Mouse (Mus musculus): ENCODE measurements around the gene Sorl1.
"Not testable (repeated sequence)": the region's sequence is repeated elsewhere in the genome, so short reads cannot be mapped to it uniquely, and the experiment has no call there.

Gene Sorl1

DNA sequence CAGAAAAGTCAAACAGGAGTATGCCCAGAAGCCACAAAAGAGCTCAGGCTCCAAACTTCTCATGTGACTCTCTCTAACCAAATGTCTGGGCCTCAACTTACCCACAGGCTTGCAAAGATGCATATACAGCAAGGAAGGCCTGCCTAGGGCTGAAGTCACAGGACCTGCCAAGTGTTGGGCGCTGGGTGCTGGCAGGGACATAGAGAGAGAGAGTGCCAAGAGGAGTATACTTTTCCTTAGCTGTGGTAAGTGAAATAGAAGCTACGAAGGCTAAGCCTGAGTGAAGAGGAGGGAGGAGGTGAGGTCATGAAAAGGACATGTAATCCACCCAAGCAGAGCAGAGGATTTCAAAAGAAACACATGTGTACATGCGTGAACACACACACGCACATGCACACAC, 32.5 kb downstream of the Sorl1 start:
- DNase-seq: no peak

DNA sequence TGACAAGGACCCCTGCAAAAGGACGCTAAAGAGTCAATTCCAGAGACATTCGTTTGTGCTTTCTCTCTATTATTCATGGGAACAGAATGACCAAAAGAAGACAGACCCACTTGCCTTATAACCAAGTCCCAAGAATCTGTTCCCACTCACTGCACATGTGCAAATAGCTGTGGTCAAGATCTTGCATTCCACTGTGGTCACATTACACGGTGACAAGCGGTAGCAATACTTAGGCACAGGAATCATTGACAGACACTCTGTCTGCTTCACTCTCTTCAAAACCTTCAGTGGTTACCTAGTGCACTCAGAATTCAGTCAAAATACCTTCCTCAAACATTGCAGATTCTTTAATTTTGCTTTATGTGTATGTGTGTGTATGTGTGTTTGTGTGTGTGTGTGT, 36.2 kb downstream of the Sorl1 start:
- DNase-seq: no peak

GRCm38 (mm10) chr9:42085970-42086369, 38.1 kb downstream of the Sorl1 start:
- no peak for DNase-seq

DNA sequence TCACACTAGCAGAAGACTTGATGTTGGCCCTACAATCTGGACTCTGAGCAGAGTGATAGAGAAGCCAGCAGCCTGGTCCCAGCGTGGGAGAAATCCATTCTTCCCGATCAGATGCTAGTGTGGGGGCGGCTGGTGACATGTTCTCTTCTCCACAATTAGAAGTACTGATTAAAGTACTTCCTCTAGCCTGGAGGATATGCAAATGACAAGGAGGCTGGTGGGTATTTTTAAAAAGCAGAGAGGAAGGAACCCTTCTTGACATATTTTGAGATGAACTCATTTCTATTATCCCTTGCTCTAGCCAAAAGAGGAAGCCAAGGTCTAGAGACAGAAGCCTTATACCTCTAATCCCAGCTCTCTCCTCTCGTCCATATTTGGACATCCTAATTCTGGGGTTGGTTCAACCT, 40.4 kb downstream of the Sorl1 start:
- DNase-seq: no peak

GRCm38 (mm10) chr9:42081681-42082530, 42.2 kb downstream of the Sorl1 start:
- DNase-seq: no peak

DNA sequence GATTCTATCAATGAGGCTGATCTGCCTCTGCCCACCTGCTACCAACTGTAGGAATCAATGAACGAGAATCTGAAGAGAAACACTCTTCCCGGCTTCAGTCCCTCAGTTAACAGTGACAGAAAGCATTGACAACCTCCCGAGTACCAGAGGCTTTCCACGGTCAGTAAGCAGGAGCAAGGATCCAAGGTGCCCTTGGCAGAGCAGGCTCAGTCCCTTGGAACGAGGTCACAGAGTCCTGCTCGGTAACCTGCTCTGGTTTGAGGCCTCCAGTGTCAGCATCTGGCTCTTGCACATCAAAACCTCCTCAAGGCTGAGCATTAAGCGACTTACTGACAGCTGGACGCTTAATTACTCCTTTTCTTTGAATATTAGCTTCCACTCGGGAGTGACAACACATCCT, 43.4 kb downstream of the Sorl1 start:
- DNase-seq: no peak

DNA sequence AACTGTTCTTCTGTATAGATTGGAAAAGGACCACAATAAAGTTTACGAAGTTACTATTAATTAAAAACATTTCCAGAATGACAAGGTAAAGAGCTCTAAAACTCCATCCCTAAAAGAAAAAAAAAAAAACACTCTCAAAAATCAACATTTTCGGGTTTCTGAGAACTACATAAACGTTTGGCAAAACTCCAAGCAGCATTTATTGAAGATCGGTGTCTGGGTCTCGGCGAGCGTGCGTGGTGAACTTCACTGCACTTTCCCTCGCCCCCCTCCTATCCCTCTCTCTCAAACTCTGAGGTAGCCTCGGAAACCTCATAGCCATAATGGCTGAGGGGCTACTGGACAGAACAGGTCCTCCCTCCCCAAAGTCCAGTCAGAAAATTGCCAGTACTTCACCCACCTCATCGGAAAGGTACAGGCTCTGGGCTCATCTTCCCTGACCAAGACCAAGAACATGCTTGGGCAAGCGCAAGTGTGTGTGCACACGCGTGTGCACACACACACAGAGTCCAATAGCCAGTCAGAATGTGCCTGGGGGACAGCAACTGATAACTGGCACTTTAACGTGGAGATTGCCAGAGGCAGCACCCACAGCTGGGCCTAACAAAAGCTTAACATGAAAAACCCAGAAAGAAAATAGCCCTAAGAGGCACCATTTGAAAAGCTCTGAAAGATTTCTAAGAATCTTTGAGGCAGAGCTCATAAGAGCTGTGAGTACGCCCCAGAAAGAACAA, 46.8 kb downstream of the Sorl1 start:
- no peak for DNase-seq

DNA sequence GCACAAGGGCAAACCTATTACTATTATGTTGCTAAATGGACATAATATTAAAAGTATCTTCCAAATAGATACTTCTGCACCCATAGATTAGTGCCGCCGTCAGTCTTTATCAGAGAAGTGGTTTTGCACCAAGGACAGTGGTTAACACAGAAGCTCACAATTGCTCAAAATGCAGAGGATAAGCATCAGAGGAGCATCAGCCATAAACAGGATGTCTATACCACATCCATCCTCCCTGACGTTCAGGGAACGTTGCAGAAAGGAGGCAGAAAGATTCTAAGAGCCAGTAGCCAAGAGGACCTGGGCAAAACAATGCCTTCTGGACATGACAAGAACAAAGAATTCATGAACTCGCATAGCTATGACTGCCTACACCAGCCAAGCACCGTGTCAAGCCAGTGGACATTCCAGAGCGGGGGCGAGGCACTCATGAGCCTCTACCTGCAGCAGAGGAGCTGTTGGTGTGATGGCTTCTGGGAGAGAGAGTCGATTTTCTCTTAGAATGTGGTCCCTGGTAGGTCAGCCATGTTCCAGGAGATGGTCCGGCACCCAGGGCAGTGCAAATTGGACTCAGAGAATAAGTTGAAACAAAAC, 47.7 kb downstream of the Sorl1 start:
- DNase-seq: no peak

DNA sequence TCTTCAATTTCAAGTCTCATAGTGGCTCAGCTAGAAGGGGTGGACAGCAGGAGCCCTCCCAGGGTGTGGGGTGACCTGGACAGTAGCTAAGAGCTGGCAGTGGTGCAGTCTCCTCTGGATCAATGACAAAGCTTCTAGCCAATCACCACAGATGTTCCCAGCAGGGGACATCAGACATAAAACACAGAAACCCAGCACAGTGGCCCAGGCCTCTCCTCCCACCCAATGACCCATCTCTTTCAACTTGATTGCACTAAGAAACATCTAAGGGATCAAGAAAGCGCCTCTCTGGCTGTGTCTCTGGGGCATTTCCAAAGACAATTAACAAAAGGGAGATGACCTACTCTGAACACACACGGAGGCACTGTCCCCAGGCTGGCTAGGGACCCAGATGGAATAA, 48.9 kb downstream of the Sorl1 start:
- DNase-seq: no peak

DNA sequence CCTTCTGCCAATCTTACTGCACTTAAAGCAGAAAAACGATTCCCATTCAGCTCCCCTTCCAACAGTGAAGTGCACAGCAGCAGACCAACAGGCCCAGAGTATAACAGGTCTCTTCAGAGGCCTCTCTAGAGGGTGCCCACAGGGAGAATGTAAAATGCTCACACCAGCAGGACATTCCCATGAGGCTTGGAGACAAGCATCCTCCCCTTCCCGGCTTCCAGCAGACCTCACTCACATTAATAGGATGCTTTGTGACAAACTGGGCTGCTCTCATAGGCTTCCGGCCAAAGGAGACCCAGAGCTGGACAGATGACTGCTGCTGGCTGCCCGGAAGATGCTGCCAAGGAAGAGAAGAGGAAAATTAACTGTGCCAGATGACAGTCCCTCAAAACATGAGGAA, 52.1 kb downstream of the Sorl1 start:
- peak in 1 of 2 experiments; percentile 46 for DNase-seq

DNA sequence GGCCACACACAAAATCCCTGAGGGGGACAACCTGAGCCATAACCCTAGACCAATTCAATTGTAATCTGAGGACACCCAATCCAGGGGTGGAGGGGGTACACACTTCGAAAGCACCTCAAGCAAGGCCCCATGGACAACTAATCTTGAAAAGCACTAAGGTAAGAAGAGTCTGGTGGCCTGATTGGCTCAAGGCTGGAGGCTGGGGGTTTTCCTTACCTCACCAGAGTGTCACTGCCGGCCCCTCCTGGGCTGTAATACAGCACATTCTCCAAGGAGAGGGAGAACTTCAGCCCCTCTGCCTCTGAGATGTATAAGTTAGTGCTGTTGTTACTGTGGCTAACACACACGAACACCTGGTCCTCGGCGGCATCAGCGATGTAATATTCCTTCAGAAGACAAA, 53.2 kb downstream of the Sorl1 start:
- DNase-seq: no peak

DNA sequence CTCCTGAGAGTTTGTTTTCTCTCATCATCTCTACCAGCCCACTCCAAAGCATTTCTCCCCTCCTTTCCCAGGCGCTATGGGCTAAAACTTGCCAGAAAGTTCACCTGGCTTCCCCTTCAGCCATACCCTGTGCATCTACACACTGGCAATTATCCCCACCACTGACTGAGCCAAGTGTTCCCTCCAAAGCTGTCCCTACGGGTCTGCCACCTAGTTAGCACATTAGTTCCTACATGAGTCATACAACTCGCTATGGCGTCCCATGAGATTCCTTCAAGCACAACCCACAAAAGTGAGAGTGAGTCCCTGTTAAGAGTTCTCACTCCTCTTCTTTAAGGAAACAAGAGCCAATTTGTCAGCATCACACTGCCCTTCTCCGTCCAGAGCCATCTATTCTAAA, 54.6 kb downstream of the Sorl1 start:
- no peak for DNase-seq

GRCm38 (mm10) chr9:42067950-42068349, 56.1 kb downstream of the Sorl1 start:
- no peak for DNase-seq

DNA sequence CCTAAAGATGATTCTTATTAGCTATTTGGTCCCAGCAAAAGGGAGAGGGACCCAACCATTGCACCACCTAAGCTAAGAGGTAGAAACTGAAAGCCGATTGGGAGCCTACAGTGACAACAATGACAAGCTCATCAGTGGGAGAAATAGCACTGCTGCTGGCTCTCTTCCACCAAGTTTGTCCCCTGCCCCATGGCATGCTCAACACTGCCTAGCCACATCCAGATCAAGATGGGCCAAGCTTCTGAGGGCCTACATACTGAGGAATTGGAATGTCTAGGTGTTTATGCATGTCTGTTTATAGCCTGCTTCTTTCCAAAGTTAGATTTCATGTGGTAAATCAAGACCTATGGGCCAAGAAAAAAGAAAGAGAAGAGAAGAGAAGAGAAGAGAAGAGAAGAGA, 58.3 kb downstream of the Sorl1 start:
- no peak for DNase-seq

- no peak for DNase-seq
Measured at GRCm38 (mm10) chr9:42063391-42063790, 60.7 kb downstream of the Sorl1 start.

DNA sequence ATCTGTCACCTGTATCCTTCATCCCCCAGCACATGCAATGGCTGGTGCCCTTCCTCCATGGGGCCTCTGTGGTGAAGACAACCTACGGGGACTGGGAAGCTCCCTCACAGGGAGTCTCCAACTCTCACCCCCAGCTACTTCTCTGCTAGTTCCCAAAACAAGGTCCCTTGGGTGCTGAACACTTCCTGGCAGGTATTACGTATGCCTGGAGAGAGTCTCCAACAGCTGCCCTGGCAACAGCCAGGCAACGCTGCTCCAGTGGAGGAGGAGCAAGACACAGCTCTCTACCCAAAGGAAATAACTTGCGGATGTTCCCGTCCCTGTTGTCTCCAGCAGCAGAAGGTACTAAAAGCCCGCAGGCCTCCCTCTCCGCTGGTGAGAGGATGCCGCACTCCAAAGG, 61.8 kb downstream of the Sorl1 start:
- no peak for DNase-seq

DNA sequence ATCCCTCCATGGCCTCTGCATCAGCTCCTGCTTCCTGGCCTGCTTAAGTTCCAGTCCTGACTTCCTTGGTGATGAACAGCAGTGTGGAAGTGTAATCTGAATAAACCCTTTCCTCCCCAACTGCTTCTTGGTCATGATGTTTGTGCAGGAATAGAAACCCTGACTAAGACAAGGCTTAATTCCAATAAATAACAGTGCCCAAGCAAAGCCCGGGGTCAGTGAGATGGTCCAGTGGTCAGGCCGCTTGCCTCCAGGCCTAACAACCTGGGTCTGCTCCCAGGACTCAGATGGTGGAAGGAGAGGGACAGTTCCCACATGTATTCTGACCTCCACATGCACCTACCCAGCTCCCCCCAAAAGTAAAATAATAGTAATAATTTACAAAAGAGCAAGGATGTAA, 65.1 kb downstream of the Sorl1 start:
- DNase-seq: not testable (repeated sequence)

- DNase-seq: no peak
Measured at GRCm38 (mm10) chr9:42056591-42056990, 67.5 kb downstream of the Sorl1 start.

DNA sequence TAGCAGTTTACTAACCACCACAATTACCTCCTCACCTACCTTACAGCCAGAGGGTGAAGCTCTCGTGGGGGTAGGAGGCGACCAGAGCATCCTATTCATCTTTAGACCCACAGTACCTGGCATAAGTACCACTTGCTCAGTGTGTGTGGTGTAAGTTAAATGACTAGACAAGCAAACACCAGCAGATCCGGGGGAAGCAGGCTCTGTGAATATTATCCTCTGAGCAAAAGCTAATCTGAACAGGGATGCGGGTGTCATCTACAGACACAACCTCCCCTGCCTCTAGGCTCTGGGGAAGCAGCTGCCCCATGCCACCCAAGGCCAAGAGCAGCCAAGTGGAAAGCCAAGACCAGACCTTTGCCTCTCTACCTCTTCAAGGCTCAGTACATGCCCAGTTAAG, 68.7 kb downstream of the Sorl1 start:
- no peak for DNase-seq

DNA sequence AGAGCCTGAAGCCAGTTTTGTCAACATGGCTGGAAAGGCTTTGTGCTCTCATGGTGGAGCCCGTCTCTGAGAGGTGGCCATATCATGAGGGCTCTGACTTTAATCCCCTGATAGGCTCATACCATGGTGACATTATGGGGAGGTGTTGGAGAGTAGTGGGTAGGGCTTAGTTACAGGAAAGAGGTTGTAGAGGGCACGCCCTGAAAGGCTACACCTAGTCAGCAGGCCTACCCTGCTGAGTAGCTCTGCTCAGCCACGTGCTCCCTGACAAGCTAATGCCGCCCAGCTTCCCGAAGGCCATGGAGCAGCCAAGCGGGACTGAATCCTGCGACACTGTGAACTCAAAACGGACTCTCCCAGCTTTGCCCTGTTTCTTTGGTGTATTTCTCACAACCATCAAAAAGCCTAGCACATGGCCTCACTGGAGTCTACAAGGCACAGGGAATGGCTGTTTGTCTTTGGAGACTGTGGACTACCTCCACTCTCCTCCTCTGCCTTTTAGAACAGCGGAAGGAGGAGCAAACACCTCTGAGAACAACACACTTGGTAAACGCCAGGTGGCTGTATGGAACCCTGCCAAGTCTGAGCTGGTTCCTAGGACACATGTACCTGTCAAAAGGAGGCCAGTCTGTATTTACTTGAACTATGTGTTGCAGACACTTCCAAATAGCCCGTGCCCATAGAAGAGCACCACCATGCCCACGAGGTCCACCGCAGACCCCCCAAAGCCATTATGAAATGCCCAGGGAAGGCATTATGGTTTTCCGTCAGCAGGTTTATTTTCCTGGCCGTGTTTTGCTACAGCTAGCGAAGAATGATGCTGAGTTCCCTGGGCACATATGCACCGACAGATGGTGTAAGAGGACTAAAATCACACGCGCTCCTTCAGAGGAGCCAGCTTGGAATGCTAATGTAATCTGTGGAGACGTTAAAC, 69.5 kb downstream of the Sorl1 start:
- peak; percentile 52 to 69 for DNase-seq

DNA sequence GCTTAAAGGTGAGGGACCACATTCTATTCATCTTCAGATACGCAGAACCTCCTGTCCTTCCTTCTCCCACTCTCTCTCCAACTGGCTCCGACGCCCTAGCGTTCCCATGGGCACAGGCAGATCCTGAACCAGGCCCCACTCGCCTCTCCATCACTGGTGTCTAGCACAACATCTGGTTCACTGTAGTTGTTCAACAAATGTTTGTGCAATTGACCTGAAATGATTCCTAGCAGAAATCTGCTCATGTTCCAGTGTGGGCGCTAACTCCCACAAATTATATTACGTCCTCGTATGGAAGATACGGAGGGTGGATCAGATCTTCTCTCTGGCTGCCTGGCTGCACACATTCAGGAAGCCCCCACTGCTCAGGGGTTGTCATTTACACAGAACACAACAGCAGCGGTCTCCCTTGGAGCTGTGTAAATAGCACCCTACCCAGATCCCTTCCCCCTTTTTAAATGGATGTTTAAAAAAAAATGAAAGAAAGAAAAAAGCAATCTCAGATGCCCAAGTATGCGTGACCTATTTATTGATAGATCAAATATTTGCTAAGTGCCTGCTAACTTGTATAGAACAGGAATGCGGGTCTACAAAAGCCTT, 70.4 kb downstream of the Sorl1 start:
- no peak for DNase-seq

DNA sequence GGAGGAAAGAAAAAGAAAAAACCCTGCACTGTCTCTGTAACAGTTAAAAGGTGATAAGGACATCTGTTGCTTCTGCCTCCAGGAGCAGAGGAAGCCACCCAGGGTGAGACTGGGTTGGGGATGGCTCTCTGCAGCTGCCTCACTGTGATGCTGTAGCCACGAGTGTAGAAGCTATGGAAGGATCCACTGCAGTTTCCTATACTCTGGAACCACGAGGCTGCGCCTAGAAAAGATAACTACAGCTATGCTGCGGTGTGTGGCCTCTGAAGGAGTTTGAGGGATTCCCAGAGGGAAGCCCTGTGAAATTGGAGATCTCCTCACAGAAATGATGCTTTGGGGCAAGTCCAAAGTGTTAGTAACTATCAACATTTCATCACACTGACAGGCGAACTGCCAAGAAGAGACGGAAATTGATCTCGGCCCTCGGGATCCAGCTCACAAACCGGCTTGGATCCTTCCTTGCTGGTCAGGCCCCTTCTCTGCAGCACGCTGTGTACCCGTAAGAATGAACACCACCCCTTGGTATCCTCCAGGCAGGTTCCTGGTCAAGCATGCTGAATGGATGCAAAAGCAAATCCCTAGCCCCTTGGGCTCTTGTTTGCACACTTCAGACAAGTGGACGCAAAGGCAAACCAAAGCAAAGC, 71.3 kb downstream of the Sorl1 start:
- DNase-seq: peak; percentile 61 to 64

Data from lung, postnatal 4 days (tissue).